Mouse (Mus musculus) embryonic fibroblast, embryonic 13.5 days (primary cell): ENCODE data around the gene Hmga1b. TPM values are rescaled to one million over a fixed set of nuclear protein-coding genes. Genes with fewer than 3 reads are reported as not detected.
A peak's percentile ranks its signal among the peaks of the same experiment; 100 is the strongest.

Experiments used
- H3K27ac ChIP-seq: 2 replicates; pipeline ENCODE4 v1.5.1; 2012; ENCODE audit warnings: low read length, control low read depth, inconsistent platforms; ENCODE audit not compliant: insufficient read depth
- H3K4me1 ChIP-seq: 2 replicates; pipeline ENCODE4 v1.6.1; 2011; ENCODE audit warnings: low read length; ENCODE audit not compliant: control insufficient read depth, insufficient read depth
- H3K4me3 ChIP-seq: 2 replicates; pipeline ENCODE4 v1.5.1; 2011; ENCODE audit warnings: mild to moderate bottlenecking, control low read depth, low read length; ENCODE audit not compliant: insufficient read depth
- CTCF ChIP-seq: IDR thresholded peaks from 2 replicates; pipeline ENCODE4 v1.5.1; 2011; ENCODE audit warnings: mild to moderate bottlenecking, control low read depth, low read length, moderate library complexity, borderline replicate concordance; ENCODE audit not compliant: insufficient read depth
- POLR2A ChIP-seq: IDR thresholded peaks from 2 replicates; pipeline ENCODE4 v1.6.1; 2011; ENCODE audit warnings: low read depth, mild to moderate bottlenecking, control low read depth, low read length, moderate library complexity
- polyA plus RNA-seq: library from polyadenylated mRNA; stranded (reverse); fragments of >200 nt; gene quantifications from 2 replicates; pipeline ENCODE4 v1.2.4, GENCODE M21; 2011; ENCODE audit warnings: low read depth; ENCODE audit not compliant: missing spikeins, insufficient read length

Gene Hmga1b
- polyA plus RNA-seq, 1 experiment = 1.3 TPM

DNA sequence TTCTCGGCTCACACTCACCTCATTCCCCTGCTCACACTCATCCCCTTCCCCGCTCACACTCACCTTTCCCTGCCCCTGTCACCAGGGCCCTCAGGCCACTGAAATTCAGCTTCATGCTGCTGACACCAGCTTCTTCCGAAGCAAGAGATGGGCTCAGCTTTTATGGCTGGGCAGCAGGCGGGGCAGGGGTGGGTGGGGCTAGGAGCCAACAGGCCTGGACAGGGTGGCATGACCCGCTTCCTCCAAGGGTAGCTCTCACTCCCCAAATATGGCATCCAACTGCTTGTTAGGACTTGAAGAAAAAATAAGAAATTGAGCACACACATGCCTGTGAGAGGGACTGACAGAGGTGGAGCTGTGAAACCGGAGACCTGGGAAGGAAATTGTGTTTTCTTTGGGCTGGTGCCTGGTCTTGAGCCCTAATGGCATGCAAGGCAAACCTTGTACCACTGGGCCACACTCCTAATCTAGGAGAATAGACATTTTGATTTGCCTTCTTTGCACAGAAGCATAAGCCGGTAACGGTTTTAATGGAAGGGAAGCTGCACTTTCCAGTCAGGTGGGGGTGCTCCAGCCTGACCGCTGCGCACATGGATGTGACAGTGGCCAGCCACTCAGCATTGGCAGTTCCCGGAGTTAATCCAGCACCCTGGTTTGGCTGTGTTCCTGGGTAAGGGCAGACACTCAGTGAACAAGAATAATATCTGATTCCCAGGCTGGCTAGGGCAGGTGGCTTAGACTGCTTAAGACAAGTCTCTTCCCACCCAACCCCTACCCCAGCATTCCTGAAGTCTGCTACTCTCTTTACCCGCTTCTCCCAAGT lies 30.5 kb upstream of the Hmga1b start, which contains the start of gene Cbr2:
Gene Cbr2, minus strand, starts transcription at position 257 of the 823 bp plus-strand sequence.
- no peak within 1 kb of the TSS for H3K4me3 ChIP-seq
- H3K27ac ChIP-seq = peak within 1 kb of the TSS; percentile 18; the same call in 1 of the 2 replicates
- H3K4me1 ChIP-seq = peaks cover 6% of the 10 kb centered on the region
- no peak for TF ChIP-seq CTCF
- peak; percentile 62; the same call in 1 of the 2 replicates for TF ChIP-seq POLR2A

DNA sequence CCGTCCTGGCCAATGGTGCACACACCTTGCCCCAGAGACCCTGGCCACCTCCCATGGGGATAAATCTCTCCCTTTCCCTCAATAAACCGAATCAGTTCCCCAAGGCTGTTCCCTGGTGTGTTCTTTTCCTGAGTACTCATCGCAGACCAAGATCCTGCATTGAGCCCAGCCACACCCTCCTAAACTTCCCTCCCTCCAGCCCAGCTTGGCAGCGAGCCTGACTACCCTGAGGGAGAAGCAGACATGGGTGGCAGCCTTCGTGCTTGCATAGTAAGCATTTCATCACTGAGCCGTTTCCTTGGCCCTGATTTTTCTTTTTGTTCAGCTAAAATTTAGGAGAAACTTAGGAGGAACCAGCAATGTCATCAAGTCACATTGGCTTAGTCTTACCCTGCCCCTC lies 29.1 kb upstream of the Hmga1b start:
- peaks cover 6% of the 10 kb centered on the region for H3K4me1 ChIP-seq
- H3K4me3 ChIP-seq = no peak overlapping the region
- TF ChIP-seq CTCF = no peak
- no peak for TF ChIP-seq POLR2A
- H3K27ac ChIP-seq = no peak overlapping the region

DNA sequence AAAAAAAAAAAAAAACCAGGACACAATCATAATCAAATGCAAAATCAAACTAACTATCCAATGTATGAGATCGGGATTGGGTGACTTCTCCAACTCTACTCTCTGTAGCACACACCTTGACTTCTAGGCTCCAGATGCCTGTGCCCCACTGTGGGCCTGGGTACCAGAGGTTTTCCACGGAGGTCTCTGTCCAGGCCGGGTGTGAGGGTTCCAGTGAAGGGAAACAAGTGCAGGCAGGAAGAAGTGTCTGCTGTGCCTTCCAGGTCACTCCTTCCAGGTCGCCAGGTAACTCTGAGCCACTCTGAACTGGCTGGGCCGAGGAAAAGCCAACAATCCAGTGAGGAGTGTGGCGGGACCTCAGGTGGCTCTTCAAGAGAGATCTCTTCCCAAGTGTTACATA lies 26.2 kb upstream of the Hmga1b start:
- TF ChIP-seq CTCF (no peak), POLR2A (no peak)

DNA sequence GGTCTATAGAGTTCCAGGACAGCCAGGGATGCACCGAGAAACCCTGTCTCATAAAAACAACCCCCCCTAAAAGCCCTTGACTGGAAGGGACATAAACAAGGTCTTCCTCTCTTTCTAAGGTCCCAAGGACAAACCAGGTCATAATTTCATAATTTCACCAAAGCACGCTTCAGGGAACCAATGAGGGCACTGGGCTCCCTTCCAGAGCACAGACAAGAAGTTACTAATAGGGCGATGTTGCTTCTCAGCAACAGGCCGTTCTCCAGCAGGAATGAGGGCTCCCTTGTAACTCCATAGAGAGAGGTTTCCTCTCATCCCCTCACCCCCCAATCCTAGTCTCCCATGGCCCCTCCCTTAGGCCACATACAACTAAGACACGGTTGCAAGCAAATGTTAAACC lies 21.6 kb upstream of the Hmga1b start:
- no peak for TF ChIP-seq CTCF
- H3K4me1 ChIP-seq = no peaks in the 10 kb centered on the region
- no peak overlapping the region for H3K27ac ChIP-seq
- H3K4me3 ChIP-seq = no peak overlapping the region

More for the DNA sequence above, 26.2 kb upstream of the Hmga1b start:
- Histone ChIP-seq H3K4me3 (no peak overlapping the region), H3K27ac (no peak overlapping the region), H3K4me1 (peaks cover 5% of the 10 kb centered on the region)

DNA sequence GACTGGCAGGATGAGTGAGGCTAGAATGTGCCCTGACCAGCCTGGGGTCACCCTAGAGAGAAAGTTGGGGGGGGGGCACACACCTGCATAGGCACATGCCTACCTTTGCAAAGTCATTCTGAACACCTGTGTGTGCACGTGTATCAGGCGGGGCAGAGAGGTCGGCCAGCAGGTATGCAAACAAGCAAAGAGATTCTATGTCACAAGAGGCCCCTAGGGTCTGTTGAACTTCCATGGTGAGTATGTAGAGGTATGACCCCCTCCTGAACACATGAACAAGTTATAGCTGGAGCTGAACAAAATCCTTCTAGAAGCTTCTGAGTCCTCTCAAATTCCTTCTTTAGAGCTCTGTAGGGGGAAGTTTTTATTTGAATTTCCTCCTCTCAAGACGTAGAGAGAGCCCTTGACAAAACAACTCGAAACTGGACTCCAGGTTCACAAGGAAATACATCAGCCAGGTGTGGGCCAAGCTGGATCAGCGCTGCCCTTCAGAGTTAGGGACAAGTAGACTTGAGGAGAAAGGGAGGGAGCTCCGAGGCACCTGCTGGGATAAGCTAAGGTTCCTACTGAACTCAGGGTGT lies 18.4 kb upstream of the Hmga1b start:
- Histone ChIP-seq H3K4me3 (no peak overlapping the region), H3K4me1 (no peaks in the 10 kb centered on the region), H3K27ac (no peak overlapping the region)
- TF ChIP-seq CTCF = no peak

DNA sequence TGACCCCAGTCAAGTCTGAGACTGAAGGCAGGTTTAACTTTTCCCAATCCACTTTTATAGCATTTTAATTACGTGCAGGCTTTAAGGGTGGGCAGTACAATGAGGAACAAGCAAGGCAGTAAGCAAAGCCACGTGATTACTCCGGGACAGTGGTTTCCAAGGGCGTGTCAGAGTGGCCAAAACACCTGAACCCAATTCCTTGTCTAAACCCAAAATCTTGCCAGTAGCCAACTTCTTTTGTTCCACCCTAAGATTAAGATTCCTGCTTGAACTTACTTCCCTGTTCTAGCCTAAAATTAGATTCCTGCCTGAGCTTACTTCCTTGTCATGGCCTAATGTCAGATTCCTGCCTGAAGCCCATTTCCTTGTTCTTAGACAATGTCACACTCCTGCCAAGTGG lies 14.6 kb upstream of the Hmga1b start:
- Histone ChIP-seq H3K27ac (no peak overlapping the region), H3K4me1 (no peaks in the 10 kb centered on the region), H3K4me3 (no peak overlapping the region)
- TF ChIP-seq CTCF = no peak
- no peak for TF ChIP-seq POLR2A

DNA sequence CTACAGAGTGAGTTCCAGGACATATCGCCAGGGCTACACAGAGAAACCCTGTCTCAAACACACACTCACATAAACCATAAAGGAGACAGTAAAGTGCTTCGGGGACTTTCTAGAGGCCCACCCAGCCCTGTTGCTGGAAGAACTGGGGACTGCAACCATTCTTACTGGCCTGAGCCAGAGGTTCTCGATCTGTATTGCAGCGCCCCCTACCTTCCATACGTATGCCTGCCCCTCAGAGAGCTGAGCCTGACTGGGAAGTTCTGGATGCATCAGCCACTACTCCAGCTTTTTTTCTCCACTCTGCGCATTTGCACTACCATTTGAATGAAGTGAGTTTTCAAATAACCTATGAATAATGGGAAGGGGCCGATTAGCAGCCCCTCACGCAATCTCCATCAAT lies 13.2 kb upstream of the Hmga1b start:
- no peak for TF ChIP-seq CTCF
- TF ChIP-seq POLR2A = no peak
- H3K27ac ChIP-seq = no peak overlapping the region
- no peak overlapping the region for H3K4me3 ChIP-seq
- no peaks in the 10 kb centered on the region for H3K4me1 ChIP-seq

DNA sequence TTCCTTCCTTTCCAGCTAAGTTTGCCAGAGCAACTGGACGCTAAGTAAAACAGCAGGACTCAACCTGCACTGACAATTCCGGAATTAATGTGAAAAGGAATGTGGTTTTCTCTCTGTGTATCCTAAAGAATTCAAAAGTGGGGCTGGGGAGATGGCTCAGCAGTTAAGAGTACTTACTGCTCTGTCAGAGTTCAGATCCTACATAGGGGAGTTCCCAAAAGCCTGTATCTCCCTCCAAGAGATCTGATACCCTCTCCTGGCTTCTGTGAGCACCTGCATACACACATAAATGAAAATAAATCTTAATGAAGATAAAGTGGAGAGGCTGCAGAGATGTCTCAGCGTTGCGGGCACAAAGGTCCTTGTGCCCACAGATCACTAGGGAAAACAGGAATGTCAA lies 11.0 kb upstream of the Hmga1b start:
- TF ChIP-seq POLR2A = no peak
- TF ChIP-seq CTCF = no peak
- Histone ChIP-seq H3K27ac (peak overlapping the region; percentile 83), H3K4me1 (no peaks in the 10 kb centered on the region), H3K4me3 (no peak overlapping the region)

DNA sequence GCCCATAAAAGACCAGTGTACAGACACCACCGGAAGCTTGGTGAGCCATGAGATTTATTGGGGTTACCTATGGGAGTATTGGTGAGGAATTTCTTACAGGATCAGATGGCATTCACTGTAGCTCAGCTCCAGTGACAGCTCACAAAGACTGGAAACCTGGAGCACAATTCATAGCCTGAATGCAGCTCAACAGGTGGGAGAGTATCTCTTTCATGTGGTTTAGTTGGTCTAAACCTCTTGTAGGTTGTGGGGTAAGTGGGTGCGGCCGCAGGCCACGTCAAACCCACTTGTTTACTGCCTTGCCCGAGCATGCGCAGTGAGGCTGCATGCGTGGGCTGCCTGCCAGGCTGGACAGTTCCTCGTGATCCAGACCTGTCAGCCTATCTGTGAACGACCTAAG lies 2.4 kb upstream of the Hmga1b start:
- no peak for TF ChIP-seq CTCF
- TF ChIP-seq POLR2A = no peak
- H3K27ac ChIP-seq = no peak overlapping the region
- no peak overlapping the region for H3K4me3 ChIP-seq
- no peaks in the 10 kb centered on the region for H3K4me1 ChIP-seq
